Mouse (Mus musculus) adrenal gland (tissue): ENCODE measurements around the gene Msi2.

Source experiments
- intact Hi-C: fragments of 180-260 bp; cut with DNase I; formaldehyde crosslinking; loops from one replicate; pipeline ENCODE4 v1.15.1; 2025

Msi2 gene

DNA sequence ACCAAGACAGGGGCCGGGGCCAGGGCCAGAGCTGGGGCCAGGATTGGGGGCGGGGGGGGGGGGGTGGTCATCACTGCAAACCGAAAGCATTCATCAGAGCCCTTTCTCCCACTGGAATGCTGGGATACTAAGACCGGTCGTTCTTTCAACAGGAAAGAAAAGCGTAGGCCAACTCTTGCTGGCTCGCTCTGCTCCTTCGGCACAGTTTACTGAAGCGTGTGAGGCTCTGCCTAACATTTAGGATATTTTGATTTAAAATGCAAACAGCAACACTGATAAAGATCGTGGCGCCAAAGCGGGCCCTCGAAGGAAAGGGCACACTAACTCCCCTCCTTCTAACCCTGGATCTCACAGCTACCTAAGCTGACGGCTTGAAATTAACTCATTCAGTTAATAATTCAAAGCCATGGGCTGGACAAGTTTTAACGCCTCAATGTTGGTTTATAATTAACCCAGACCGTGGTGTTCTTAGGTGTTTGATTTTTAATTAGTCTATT is 100.3 kb downstream of the Msi2 start:
- intact Hi-C loops, result no loop called here

DNA sequence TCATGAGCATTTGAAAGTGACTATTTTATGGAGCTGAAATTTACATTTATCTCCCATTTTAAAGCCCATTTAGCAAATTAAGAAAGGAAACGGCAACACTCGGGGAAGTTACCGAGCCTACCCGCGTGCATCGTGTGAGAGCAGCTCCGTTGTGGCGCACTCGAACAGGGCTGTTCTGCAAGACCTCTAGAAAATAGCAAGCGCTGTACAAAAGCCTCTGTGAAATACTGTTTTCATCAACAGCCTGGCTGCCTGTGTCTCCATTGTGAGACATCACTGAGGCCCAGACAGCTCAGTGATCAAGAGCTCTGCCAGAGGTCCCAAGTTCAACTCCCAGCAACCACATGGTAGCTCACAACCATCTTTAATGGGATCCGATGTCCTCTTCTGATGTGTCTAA is 100.9 kb downstream of the Msi2 start:
- intact Hi-C loops, result no loop called here

DNA sequence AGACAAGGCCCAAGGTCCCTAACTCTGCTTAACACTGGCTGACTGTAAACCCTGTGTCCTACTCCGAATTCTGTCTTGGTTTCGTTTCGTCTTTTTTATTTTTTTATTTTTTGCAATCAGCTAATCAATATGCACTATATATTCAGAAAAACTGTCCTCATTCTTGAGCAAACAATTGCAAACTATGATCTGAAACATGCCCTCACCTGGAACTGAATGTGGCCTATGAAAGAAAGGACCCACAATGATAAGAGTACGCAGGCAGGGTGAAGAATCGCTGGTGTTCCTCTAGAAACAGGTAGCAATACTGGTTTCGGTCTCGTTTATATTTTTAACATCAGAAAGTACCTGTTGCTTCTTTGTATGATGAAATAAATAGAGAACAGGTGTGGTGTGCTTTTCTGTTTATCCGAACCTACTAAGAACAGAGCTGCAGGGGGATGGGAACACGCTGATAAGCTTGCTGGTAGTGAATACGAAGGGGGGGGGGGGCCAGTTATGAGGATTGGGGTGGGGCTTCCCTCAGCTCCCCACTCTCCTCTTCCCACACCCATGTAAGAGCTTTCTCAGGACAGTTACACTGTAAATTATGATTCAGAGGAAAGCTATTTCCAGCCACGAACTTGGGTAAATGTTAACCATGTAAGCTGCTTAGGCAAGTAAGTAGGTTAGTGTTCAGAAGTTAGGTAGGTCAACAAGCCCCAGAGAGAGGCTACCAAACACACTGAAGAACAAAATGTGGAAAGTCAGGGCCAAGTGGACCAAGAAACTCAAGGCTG is 103.6 kb downstream of the Msi2 start:
- intact Hi-C loops, result no loop called here

DNA sequence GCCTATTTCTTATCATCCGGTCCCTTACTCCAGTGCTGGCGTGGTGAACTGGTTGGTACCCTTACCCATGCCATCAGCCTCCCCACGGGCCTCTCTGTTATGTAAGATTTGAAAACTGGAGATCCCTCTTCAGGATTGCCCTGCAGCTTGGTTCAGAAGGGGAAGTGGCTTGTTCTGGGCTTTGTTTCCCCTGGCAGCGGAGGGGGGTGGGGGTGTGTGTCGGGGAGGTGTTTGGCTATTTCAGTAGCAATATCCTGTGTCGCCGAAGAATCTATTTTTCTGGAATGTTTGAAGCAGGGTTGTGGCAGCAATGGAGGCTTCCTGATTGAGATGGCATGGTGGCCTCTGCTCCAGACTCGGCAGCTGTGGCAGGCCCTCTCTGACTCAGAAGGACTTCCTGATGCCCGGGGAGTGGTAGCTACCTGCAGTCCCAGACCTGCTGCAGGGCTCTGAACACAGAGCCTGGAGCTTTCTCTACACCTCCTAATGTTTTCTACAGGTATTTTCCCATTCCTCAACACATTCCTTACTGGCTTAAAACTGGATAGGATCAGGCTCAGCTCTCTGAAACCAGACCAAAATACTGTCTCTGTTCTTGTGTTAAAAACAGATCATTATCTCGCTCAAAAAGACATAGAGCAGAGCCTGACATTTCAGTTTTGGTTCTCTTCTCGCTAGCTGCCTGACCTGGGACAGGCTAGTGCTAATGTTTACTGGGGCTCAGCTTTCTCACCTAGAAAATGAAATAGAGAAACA is 104.4 kb downstream of the Msi2 start:
- intact Hi-C loops, result no loop called here

DNA sequence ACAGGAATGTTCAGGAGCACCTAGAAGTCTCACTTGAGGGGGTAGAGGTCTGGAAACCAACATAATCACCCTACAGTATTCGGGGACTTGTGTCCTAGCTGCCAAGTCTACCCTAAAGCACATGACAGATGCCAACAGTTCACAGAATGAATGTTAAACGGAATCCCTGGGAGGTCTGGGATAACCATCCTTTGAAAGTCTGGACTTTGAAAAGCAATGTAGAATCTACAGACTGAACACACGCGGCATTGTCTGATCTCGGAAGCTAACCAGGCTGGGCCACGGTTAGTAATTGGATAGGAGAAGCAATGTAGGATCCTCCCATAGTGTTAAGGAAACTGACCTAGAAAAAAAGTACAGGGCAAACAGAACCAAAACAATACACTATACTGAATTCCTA is 105.3 kb downstream of the Msi2 start:
- intact Hi-C loops, result no loop called here

DNA sequence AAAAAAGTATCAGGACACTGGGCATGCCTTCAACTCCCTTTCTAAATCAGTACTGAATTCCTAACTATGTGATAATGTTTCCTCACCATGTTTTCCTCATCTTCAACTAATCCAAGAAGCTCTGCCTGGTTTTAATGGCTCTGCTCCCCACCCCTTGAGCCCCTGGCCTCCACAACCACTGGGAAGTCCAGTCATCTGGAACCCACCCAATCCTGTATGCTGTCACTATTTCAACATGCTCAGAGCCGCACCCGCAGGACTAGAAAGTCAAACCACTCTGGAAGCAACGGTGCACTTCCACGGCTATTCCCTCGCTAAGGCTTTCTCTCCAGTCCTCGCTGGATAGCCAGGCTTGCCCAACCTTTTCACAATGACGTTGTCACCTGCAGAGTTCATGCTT is 106.2 kb downstream of the Msi2 start:
- intact Hi-C loops, result no loop called here

DNA sequence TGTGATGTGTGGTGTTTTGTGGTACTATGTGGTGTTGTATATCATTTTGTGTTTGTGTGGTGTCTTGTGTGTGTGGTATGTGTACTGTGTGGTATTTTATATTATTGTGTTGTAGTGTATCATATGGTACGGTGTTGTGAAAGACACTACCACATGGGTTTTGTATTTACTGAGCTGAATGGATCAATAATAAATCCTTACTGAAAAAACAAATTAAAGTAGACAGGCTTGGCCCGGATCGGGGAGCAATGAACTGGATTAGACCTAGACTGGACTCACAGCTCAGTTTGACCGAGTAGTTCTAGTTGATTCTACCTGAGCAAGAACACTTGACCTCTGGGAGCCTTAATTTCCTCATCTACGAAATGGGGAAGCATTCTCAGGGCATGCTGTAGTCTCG is 107.5 kb downstream of the Msi2 start:
- intact Hi-C loops, result no loop called here

DNA sequence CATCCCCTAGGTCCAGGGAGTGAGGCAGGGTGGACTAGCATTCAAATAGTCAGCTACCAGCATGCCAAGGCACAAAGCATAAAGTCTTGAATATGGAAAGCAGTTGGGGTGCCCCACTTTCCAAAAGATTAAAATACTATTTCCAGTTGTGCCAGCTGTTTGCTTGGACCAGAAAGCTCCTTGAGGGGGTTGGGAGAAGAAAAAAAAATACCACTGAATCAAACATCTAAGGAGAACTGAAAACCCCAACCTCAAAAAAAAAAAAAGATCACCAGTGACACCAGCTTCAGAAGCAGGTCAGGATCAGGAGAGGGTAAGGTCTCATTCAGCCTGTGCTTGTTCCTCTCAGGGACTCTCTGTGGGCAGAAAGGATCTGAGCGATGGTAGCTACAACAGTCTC is 108.2 kb downstream of the Msi2 start:
- intact Hi-C loops, result no loop called here

DNA sequence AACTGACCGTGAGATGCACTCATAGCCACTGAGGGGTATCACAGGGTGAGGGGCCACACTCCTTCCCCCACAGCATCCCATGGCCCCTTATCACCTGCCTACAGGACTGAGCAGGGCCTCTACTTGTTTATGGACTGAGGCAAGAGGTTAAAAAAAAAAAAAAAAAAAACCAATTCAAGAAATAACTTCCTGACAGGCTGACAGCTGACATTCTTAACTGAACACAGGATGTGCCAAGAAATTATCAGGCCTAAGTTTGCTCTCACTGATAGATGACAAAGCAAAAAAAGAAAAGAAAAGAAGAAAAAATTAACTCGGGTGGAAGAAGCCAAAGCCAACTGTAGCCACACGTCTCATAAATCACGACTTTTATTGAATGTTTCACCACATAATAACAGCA is 109.7 kb downstream of the Msi2 start:
- intact Hi-C loops, result no loop called here

DNA sequence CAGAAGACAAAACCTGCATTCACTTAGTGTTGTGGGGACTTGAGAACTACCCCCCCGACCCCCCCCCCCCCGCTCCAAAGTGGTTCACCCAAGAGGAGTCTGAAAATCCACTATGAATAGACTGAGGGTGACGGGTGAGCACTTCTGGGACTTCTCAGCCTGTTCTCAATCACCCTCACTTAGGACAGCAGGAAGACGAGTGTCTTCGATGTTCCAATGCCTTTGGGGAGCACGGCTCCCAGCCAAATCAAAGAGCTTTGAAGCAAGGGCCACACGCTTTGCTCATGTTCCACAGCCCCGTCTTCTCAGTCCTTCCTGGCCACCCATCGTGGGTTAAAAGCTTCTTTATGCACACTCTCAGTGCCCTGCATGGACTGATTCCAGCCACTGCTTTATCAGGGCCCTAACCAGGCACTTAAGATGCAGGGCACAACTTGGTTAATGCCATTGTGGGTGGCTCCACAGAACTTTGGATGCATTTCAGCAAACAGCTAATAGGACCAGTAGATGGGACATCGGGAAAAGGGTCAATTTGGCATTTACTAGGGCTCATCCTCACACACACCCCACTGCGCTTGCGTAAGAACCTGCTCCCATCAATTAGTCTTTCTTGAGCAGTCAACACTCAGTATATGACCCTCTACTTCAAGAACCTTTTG is 110.5 kb downstream of the Msi2 start:
- intact Hi-C loops, result no loop called here

DNA sequence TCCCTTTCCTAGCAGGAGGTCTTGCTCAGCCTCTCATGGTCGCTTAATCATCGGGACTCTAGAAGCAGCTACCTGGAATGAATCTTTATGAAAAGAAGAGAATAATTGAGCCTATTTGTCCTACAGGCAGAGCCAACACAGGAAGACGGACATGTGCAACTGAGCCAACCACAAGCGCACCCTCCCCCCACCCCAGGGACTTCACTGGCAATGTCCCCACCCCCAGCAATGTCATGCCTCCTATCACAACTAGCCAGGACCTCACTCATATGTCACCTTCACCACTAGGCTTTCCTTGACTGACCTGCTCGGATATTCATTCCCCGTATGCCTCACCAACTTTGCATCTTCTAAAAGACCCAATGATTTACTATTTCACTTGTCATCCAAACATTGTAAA is 112.5 kb downstream of the Msi2 start:
- intact Hi-C loops, result no loop called here

DNA sequence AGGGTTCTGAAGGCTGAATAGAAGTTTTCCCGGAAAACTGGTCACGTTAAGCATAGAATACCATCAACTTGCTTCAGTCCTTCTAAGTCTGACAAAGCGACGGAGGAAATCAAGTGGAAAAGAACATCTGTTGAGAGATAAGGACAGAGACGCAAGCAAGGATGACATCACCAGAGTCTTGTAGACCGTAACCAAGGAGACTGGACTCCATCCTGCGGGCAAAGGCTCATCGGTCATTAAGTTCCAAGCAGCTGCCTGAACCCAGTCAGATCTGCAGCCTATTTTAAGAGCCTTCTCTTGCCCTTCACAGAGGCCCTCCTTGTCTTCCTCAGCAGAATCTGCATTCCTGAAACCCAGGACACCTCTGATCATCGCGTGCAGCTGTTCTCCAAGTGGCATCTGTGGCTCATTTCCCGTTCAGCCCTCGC is 113.2 kb downstream of the Msi2 start:
- intact Hi-C loops, result no loop called here

DNA sequence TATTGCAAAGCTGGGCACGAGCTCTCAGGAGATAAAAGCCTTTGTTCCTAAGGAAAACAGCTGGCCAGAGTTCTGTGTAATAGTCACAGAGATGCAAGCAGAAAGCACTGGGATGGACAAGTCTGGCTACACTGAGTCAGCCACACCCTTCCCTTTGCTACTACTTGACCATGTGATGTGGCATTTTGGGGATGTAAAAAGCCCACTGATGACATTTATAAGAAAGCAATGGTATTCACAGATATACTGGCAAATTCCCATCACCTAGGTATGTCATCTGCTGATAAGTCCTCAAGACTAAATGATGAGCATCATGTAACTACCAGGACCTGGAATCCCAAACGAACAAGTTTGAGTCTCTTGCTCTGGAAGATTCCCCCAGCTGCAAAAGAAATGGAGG is 113.7 kb downstream of the Msi2 start:
- intact Hi-C loops, result no loop called here

DNA sequence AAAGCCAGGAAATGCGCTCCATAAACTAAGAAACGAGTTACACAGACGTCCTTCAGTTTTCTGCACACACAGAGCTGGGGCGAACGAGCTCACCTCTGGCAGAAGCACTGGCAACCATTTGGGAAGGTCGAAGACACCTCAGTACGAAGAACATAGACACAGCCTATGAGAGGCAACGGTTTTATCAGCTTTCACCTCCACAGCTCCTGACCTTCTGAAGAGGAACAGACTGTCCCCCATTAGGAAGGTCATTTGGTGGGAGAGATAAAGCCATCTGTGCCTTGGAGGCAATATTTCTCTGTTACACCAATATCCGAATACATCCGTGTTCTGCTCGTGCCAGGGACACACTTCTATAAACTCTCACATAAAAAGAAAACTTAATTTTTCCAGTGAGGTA is 114.9 kb downstream of the Msi2 start:
- intact Hi-C loops, result no loop called here

DNA sequence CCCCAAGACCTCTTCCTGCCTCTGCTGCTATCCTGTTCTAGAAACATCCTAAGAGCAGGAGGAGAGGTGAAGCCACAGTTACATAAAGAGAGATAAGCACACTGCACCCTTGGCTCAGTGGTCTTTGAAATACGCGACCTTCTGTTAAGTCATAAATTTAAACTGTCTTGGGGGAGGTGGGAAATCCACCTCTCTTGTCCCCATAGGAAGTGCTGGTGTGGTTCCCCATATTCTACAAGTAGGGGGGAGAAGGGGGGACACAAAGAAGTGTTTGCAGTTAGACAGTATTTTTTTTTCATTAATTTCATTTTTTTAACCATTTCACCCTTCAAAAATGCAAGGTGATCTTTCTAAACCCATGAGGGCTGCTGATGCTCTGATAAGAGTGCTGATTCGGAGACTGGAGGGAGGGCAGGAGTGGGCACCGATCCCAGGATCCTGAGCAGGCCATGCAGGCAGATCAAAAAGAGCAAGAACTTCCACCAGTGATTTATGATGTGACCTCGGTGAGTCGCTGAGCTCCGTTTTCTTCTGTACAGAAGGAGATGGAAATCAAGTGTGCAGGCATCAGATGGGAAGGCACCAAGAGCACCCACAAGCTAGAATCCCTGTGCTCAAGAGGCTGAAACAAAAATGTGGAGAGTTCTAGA is 115.7 kb downstream of the Msi2 start:
- intact Hi-C loops, result no loop called here

DNA sequence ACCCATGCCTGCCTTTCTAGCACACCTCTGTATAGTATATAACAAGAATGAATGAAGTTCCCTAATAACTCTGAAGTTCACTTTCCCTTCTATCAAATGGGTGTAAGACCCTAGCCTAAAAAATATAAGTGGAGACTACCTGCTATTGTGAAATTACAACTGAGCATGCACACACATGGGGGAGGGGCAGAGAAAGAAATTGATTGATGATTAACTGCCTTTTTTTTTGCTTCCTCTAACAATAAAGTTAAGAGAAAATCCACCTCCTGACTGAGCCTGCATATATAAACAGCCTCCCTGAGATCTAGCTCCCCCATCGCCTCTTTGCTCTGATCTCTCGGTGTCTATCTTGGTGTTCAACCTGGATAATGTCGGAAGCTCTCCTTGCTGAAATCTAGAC is 118.1 kb downstream of the Msi2 start:
- intact Hi-C loops, result no loop called here

DNA sequence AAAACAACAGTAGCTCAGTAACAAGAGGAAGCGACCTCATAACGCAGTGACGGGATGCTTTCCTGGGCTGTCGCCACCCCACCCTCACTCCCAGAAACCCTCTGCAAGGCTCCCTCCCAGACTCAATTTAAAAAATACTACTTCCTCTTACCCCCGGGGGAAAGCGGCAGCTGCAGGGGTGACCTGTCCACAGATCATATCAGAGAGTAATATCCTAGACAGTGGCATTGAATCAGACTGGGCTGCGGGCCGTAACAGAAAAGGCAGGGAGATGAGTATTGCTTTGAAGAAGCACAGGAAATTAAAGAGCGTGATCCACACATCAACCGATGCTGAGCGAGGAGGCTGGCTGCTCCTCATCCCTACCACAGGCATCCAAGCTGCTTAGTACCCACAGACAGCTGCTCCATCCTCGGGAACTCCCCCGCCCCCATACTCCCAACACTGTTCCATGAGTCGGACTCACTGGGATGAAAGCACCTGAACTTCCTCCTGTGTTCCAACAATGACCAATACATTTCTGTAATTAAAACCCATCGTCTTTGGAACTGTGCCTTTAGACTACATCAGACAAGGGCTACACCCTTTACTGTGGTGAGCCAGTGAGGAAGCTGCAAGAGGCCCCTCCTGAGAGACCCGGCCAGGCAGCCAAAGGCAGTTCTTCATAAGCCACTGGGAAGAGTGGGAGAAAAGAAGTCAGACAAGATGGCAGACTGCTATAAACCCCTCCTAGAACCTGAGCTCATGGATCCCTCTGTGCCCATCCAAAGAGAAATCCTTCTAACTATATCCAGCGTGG is 118.8 kb downstream of the Msi2 start:
- intact Hi-C loops, result no loop called here

DNA sequence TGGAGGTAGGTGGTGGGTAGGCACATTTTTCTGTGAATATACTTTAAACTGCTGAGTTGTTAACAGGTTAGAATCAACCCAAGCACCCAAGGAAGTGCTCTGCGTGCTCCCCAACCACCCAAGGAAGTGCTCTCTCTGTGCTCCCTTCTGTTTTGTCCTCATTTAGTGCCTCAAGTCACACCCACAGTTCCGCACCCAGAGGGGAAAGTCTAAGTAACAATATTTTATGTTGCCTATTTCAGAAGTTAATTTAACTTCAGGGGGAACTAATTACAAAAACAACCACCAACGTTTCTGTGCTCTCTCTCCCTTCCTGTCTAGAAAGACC is 119.5 kb downstream of the Msi2 start:
- intact Hi-C loops, result no loop called here

DNA sequence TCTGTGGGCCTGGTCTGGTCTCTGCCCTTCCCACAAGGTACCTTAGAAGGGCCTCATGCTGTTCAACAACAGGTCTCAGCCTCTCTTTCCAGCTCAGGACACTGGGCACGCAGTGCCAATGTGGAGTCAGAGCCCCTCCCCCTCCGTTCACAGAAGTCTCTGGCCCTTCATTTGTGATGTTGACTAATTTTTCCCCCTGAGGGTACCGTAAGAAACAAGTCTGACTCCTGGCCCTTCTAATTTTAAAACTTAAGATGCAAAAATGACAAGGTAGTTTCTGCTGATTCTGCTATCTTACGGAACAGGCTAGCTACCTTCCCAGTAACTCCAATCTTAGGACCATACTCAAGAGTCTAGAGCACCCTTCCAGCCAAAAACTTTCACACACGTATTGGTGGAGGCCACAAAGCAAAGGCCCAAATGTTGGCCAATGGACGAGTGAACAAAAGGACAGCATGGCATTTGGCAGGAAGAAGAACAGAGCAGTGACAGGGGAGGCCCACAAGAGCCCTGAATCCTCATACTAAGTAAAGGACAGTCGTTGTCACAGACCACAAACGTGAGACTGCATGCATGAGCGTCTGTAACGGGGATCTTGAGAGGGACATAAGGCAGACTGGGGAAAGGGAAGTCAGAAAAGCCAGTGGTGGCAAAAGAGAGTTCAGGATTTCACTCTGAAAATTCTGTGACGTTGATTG is 120.0 kb downstream of the Msi2 start:
- intact Hi-C loops, result no loop called here

DNA sequence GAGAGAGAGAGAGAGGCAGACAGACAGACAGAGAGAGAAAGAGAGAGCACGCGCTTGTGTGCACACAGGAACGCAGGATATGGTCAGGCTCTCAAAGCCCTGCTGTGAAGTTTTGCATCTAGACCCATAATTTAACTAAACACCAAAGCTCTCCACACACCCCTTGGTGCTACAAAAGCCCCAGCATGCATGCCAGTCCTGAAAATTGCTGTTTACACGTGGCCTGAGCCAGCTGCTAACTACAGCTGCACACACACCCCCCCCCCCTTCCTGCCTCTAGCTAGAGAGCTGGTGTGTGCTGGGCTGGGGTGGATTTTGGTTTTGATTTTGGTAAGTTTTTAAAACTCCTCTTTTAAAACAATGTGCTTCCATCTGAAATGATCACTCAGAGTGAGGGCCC is 122.7 kb downstream of the Msi2 start:
- intact Hi-C loops, result no loop called here
